Mouse (Mus musculus): ENCODE data around the gene Mgrn1.

Mgrn1 gene

DNA sequence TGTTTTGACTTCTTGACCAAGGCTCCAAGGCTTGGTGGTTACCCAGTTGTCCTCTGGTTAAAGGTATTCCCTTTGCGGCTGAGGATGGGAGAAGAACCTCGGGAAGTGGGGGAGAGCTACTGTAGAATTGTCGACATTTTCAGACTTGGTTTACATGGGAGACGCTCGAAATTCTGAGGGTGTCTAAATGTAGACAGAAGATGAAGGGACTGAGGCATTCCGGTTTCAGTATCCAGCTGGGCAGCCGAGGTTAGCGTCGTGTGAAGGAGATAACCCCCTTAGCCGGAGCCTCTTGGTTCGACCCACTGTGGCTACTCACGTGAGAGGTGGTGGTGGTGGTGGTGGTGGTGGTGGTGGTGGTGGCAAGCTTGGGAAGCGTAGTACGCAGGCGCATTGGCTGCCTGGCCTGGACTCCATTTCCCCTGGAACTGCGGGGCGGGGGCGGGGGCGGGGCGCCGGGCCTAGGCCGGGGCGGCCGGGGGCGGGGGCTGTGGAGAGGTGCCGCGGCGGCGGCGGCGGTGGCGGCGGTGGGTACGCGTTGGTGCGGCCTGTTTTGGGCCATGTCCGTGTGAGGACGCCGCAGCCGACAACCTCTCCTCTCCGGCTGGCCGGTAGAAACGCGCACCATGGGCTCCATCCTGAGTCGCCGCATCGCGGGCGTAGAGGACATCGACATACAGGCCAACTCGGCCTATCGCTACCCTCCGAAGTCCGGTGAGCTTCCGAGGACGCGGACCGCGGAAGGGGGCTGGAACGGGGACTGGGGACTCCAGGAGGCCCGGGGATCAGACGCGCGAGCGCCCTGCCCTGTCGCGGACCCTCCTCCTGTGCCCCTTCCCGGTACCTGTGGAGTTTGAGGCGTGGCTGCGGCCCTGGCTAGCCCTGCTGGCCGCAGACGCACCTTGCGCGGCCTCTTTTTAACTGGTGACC, at the start of gene Mgrn1:
Gene Mgrn1 (plus strand): TSS at position 490 of the 930 bp plus-strand sequence.
- DNase-seq (ENCODE audit: low read depth, low spot score), result peak; percentile 91

DNA sequence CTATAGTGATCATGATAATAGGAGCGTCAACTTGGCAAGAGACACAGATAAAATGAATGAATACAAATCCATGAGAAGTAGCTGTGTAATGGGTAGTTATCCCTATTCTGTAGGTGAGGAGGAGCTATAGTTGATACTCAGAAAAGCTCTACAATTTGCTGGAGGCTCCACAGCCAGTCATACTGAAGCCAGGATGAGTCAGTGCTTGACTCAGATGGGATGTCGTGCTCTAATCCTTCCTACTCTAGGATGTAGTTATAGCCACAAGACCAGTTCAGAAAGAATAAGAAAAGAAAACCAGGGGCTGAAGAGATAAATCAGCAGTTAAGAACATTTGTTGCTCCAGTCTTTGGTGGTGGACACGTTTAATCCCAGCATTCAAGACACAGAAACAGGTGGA, 48.4 kb upstream of the Mgrn1 start:
- DNase-seq (ENCODE audit: low read depth, low spot score), result no peak

DNA sequence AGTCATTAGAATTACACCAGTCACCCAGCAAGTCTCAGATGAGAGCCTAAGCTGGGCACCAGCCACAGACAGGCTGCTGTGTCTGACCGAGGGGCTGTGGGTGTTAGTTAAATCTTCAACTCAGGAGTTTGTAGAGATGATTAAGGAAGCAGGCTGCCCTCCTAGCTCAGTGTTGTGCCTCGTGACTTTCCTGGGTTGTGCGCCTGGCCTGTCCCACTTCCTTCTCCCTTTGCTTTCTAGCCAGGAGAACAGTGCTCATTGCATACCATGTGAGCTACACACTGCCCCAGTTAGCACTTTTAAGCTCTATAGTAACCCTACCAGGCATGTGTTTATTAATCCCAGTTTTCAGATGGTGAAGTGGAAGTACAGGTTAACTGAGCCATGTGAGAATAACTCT, 46.5 kb upstream of the Mgrn1 start:
- DNase-seq (ENCODE audit: low read depth, low spot score), result no peak

DNA sequence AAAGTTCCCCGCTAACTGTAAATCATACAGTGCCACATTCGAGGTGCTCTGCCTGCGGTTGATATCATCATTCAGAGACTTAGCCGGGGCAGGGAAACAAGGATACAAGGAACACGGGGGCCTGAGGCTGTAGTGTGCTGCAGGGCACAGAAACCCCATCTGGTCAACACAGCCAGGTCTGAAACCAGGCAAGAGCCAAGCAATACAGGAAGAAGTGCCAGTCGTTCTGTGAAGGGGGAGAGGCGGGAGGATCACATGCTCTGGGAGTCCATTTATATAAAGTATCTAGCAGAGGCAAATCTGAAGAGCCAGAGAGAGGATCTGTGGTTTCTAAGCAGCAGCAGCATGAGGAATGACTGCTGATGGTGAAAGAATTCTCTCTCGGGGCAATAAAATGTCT, 45.8 kb upstream of the Mgrn1 start:
- no peak for DNase-seq (ENCODE audit: low read depth, low spot score)

DNA sequence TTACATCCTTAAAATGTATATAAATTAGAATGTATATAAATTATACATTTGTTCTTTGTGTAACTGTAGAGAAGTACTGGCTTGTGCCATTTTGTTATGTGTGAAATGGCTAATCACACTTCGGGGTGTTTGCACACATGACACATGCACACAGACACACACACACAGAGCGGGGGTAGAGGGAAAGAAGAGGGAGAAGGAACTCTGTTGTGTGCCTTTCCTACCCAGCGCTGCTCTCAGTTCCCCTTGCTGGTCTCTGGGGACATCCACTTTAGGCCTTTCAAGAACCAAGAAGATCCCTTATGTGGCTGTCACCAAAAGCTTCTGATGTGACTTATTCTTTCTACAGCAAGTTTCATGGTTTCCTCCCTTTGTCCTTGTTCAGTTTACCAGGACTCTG, 39.0 kb upstream of the Mgrn1 start:
- no peak for DNase-seq (ENCODE audit: low read depth, low spot score)

DNA sequence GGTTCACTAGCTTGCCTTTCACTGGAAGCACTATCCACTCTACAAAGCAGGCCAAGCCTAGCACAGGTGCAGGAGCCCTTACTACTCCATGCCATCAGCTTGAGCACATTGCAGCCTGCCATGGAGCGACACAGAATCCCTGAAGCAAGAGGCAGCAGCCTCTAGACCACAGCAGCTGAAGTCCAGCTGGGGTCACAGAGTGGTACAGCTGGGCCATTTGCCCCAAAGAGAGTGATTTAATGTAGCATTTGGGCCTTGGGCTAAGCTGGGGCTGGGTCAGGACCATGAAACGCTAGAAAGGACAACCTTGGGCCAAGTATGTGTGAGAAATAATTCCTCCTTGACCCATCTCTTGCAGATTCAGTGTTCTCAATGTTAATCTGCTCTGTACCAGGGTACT, 38.0 kb upstream of the Mgrn1 start:
- DNase-seq (ENCODE audit: low read depth, low spot score), result no peak

DNA sequence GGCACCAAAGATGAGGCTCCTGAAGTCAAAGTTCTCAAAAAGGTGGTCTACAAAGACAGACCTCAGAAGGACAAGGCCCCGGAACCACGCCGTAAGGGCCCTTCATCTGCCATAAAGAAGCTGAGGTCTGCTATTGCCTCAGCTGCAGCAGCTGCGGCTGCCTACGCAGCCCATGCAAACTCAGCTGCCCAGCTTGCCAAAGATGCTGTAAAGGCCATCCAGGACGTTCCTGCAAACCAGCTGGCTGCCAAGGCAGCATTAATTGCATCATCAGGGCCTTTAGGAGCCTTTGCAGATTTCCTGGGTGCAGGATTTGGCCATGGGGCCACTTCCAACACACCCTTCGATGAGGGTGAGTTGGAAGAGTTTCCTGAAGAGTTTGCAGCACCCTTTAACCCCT, 35.7 kb upstream of the Mgrn1 start:
- DNase-seq (ENCODE audit: low read depth, low spot score), result peak; percentile 66

DNA sequence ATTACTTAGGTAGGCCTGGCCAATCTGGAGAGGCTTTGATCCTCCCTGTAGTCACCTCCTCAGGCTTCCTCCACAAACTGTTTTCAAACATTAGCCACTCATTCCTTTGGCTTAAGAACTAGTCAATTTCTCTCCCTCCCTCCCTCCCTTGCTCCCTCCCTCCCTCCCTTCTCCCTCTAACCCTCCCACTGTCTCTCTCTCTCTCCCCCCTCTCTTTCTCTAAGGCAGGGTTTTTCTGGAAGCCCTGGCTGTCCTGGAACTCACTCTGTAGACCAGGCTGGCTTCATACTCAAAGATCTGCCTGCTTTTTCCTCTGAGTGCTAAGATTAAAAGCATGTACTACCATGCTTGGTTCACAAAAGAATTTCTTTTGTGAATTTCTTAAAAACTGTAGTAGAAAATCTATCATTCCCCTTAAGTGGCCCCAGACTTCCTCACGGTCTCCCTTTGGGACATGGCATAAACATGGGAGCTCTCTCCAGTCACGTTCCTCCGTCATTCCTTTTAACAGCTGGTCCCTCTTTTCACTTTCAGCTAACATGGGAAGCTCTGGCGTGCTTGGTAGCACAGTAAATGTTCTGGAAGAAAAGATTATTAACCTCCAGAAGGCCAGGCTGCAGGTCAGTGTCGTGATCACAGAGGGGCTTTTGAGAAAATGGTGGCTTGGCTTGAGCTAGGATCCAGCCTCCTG, 35.0 kb upstream of the Mgrn1 start:
- no peak for DNase-seq (ENCODE audit: low read depth, low spot score)

DNA sequence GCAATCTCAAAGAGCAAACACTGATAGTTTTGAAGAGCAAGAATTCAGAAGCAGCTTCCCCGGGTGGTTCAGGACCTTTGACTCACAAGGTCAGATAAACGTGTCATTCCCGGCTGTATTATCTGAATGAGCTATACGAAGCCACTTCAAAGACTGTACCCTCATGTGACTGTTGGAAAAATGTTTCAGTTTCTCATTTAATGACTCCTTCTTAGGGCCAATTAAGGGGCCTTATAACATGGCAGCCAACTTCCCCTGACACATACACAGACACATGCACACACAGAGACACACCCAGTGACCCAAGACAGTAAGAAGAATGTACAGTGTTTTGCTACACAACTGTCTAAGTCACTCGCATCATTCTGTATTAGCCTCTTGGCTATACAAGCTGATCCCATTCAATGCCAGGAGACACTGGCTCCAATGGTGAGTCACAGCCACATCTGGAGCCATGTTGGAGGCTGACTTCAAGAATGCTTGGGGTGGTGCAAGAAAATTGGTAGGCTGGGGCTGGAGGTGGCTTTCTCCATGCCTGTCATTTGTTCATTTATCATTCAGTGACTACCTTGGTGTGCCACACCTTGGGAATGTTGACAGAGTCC, 30.9 kb upstream of the Mgrn1 start:
- DNase-seq (ENCODE audit: low read depth, low spot score), result no peak

DNA sequence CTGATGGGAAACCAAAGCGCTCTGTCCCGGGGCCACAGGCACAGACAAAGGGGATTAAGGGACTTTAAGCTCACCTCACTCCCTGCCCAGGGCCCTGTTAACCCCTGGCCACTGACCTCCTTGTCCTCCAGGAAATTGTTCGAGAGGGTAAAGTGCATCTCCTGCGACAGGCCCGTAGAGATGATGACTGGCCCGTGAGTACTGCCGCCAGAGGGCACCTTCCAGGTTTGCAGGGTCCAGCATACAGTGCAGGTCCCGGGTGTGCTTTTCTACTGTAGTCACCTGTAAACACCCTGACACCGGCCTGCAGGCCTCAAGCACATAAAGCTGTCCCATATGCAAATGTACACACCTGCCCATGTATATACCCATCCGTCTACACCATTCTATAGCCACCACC, 24.7 kb upstream of the Mgrn1 start:
- no peak for DNase-seq (ENCODE audit: low read depth, low spot score)

DNA sequence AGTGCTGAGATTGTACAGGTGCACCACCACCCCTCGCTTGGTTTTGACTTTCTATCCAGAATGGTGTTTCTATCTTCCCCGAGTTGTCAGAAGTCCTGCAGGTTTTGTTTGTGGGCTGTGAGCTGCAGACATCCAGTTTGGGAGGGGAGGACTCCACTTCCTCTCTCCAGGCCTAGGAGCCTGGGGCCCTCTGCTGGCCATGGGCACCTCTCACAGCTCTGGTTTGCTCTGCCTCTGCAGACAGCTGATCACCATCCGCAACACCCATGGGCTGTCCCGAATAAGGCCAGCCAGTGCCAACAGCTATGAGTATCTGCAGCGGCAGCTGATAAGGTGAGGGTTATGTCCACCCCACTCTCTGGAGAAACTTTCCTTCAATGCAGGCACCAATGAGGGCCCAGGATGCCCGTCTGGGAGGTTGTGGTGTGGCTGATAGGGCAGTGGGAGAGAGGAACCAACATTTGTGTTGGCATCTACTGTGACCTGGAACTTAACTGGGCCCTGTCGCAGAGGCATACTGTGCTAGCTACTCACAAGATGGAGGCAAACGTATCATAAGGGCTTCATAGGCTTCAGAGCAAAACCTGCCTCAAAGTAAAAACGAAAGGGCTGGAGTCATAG, 23.1 kb upstream of the Mgrn1 start:
- DNase-seq (ENCODE audit: low read depth, low spot score), result peak; percentile 63

DNA sequence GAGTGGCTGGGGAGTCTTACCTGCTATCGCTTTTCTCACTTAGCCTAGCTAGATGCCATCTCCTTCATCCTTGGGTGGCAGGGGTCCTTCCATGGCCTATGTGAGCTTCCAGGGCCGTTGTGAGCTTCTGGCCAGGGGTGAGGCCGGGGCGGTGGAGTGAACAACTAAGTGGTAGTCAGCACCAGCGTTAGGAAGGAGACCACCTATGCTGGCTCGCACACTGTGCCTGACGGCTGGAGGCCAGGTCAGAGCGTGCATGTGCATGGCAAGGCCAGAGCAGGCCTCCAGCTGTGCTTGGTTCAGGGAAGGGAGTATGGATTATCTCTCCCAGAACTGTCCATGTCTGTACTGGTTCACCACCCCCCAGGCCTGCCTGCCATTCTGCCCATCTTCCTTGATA, 22.3 kb upstream of the Mgrn1 start:
- DNase-seq (ENCODE audit: low read depth, low spot score), result no peak

DNA sequence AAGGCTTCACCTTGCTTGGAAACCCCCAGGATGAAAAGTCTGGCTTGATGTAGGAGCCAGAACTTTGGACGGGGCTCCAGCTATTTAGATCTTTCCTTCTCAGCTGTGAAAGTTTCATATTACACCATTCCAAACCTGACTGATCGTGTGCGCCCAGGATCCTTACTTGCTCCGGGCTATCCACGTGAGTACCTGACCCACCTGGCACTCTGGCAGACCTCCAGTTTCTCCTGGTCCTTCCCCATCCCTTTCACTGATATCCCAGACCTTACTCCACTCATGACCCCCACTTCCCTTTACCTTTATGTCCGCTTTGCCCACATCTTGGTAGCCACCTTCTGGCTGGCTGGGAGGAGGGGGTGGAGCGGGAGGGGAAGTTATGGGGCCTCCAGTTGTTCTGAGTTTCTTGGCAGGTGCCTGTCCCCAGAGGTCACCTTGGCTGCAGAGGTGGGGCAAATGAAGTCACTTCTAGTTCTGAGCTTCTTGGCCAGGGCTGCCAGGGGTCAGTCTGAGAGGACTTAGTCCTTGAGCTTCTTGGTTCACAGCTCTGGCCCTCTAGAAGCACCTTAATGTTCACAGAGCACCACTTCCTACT, 19.9 kb upstream of the Mgrn1 start:
- DNase-seq (ENCODE audit: low read depth, low spot score), result no peak

DNA sequence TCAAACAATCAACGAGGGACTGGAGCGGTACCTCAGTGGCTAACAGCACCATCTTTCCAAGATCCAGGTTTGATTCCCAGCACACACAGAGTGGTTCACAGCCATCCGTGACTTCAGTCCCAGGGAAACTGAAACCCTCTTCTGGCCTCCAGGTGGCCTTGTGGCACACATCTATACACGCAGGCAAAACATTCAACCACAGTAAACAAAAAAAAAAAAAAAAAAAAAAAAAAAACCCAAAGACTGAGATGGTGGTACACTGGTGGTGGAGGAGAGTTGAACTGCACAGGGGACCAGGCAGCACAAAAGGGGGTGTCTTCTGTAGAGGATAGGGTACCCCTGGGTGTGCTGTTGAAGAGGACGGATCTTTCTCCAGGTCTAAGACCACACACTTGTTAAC, 15.6 kb upstream of the Mgrn1 start:
- no peak for DNase-seq (ENCODE audit: low read depth, low spot score)

DNA sequence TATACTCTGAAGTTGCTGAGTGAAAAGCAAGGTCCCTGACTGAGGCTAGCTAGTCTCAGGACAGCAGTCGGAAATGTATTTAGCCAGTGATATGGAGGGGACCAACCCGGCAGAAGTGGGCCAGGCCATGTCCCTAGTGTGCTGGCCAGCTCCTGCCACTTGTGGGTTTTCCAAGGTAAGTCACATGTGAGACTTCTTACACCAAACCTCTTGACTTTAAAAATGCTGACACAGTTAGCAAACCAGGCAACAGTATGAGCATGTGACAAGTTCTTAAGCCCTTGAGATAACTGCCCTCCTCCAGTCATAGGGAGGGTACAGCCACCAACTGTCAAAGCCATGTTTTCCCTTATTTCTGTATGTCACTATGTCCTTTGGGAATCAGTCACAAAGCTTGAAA, 14.1 kb upstream of the Mgrn1 start:
- DNase-seq (ENCODE audit: low read depth, low spot score), result no peak

DNA sequence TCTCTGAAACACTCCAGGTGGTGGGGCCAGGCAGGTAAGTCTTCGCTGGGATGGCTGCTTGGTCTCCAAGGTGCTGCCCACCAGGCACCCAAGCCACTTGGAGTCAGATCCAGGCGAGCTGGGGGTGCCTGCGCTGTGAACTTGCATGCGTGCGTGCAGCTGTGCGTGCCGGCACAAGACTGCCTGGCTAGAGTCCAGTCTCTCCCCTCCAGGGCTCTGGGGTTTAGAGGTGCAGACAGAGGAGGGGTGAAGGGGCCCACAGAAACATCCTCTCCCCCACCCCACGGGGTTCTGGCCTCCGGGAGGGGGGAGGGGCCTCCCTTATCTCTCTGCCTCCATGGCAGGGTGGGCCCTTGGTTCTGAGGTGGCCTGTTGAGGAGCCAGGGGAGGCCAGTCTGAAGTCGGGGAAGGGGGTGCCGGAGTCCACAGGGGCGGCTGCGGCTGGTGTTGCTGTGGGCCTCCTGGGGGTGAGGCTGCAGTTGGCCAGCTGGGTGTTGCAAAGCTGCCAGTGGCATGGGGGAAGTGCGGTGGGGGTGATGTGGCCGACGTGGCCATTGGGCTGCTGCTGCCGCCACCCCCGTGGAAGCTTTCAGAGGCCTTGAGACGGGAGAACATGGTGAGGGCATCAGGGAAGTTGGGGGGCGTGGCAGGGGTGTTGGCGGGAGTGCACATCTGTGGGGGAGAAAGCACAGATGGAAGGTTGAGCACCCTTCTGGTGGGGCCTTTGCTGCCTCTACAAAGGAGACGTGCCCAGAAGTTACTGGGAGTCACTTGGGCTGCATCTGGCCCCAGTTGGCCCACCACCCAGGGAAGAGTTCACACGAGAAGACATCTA, 10.6 kb upstream of the Mgrn1 start:
- no peak for DNase-seq (ENCODE audit: low read depth, low spot score)

DNA sequence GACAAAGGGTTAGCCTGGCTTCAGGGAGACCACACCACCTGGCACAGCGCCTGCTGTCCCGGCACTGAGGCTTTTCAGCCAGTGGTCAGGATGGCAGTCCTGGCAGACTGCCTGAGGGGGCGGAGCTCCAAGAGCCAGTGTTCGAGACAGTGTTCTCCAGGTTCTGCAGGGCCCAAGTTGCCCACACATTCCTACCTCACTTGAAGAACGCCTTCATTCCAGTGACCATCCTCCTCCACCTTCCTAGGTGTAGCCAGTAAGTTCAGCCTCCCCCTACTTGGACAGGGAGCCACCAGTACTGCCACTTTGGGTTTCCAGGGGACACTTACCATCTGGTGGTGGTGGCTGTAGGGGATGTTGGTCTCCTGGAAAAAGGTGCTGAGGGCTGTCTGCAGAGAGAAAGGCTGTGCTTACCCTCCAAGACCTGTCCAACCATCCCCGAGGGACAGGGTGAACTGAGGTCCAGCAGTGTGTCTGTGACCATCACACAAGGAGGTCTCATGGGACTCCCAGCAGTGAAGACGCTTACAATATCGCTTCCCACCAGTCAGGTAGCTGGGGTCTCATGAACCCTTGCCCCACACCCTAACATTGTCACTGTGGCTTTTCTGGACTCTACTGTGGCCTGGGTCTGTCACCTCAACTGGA, 9.9 kb upstream of the Mgrn1 start:
- peak; percentile 47 for DNase-seq (ENCODE audit: low read depth, low spot score)

DNA sequence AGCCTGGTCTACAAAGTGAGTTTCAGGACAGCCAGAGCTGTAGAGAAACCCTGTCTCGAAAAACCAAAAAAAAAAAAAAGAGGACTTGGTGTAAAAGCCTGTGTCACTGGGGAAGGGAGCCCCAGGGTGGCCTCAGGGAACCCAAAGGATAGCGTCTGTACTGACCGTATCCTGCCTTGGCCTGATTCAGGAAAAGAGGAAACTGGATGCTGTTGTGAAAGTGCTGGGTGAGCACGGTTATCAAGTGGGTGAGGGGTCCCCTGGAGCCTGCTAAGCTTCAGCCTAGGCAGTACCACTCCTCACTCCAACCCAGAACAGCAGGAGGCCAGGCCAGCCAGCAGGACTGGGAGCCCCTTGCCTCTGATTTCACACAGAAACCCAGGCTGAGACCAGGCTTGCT, 8.9 kb upstream of the Mgrn1 start:
- no peak for DNase-seq (ENCODE audit: low read depth, low spot score)

DNA sequence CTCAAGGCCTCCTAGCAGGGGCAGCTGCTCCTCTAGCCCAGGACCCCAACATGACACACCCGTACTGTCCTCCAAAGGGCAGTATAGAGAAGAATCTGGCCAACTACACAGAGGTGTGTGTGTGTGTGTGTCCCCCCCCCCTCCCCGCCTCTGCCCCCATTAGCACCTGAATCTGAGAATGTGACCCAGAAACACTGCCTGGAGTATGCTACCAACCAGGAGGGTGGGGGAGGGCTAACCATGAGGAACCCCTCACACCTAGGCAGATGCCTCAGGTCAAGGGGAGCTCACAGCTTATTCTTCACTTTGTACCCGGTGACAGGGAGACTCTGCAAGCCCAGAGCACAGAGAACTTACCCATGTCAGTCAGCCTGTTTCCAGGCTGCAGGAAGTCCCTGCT, 8.3 kb upstream of the Mgrn1 start:
- DNase-seq (ENCODE audit: low read depth, low spot score), result no peak

DNA sequence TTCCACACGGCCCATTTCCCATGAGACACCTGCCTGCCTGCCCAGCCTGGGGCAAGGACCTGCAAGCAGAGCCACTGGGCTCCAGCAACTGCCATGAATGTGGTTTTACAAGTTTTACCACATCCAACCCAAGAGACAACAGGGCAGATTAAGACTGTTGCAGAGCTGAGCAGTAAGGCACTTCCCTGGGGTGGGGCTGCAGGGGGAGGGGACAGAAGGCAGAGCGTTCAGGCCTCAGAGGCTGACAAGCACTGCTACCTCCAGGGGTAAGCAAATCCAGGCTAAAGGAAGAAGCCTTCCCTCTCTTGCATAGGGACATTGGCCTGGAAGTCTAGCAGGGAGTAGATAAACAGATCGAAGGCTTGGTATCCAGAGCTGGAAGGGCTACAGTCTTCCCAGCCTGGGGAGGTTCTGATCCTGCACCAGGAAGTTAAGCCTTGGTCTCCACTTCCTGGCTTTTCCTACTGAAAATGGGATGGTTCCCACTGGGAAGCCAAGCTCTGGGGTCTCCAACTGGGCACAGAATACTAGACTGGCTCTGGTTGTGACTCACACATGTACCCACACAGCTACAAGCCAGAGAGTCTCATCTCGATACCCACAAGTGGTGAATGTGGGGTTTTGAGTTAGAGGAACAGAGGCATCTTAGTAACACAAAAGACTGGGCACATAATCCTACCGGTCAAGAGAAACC, 7.7 kb upstream of the Mgrn1 start:
- peak; percentile 36 for DNase-seq (ENCODE audit: low read depth, low spot score)
